Mouse (Mus musculus) heart, adult 2 months (tissue): ENCODE results near the gene Arsa.

Source experiments
- CTCF ChIP-seq: fragments of 200-600 bp; IDR thresholded peaks from 2 replicates; pipeline ENCODE4 v1.8.1; 2022; ENCODE audit warnings: antibody characterized with exemption, mild to moderate bottlenecking, moderate library complexity
- EP300 ChIP-seq: fragments of 200-500 bp; IDR thresholded peaks from 2 replicates; pipeline ENCODE4 v1.6.1; 2011; ENCODE audit warnings: low read depth, low read length, control low read depth; ENCODE audit not compliant: insufficient read depth
- POLR2A ChIP-seq: fragments of 200-500 bp; IDR thresholded peaks from 2 replicates; pipeline ENCODE4 v1.6.1; 2011; ENCODE audit warnings: mild to moderate bottlenecking, low read depth, low read length, control low read depth; ENCODE audit not compliant: insufficient read depth

DNA sequence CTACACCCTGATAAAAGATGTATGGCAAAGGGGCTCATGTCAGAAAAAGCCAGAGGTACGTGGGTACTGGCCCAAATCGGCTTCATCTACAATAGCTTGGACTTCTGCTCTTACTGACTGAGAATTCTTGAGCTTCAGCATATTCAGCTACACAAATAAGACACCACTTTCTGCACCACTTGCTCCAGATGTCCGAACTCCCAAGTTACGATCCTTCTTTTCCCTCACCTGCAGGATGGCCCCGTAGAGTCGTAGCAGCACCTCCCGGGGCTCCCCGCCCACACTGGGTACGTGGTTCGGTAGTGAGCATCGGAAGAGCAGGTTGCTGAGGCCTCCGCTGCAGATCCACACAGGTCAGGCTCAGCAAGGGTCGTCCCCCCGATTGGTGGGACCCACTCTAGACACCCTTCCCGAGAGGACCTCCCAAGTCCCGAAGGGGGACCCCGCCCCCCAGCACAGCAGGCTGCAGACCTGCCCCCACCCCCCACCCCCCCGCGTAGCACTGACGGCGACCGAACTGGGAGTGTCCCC lies 48.3 kb downstream of the Arsa start:
- no peak for TF ChIP-seq EP300
- TF ChIP-seq POLR2A, result no peak
- no peak for TF ChIP-seq CTCF
